Mouse (Mus musculus): ENCODE results near the gene Ddx50. TPM values are rescaled to one million over a fixed set of nuclear protein-coding genes. Genes with fewer than 3 reads are reported as not detected.
A peak's percentile ranks its signal among the peaks of the same experiment; 100 is the strongest.

Gene Ddx50
- total RNA-seq (2022), result 10 to 100 TPM; 79.4 to 94.0 (median 85.6) TPM

GRCm38 (mm10) chr10:62650881-62651810, at the start of gene Ddx50:
Gene Ddx50, minus strand, starts transcription at chr10:62651218.
- peak; percentile 100 for DNase-seq (ENCODE audit: low spot score in 2 of 2)

GRCm38 (mm10) chr10:62692771-62693170, 41.8 kb upstream of the Ddx50 start:
- no peak for DNase-seq (ENCODE audit: low spot score in 2 of 2)

- DNase-seq (ENCODE audit: low spot score in 2 of 2), result no peak
Observed at GRCm38 (mm10) chr10:62692244-62692643, 41.2 kb upstream of the Ddx50 start.

GRCm38 (mm10) chr10:62687032-62687674, 36.1 kb upstream of the Ddx50 start:
- DNase-seq (ENCODE audit: low spot score in 2 of 2), result no peak

GRCm38 (mm10) chr10:62683043-62683442, 32.0 kb upstream of the Ddx50 start:
- DNase-seq (ENCODE audit: low spot score in 2 of 2), result no peak

GRCm38 (mm10) chr10:62679833-62680232, 28.8 kb upstream of the Ddx50 start:
- DNase-seq (ENCODE audit: low spot score in 2 of 2), result no peak

- no peak for DNase-seq (ENCODE audit: low spot score in 2 of 2)
Observed at GRCm38 (mm10) chr10:62677329-62677728, 26.3 kb upstream of the Ddx50 start.

GRCm38 (mm10) chr10:62676196-62676595, 25.2 kb upstream of the Ddx50 start:
- no peak for DNase-seq (ENCODE audit: low spot score in 2 of 2)

GRCm38 (mm10) chr10:62672359-62672758, 21.3 kb upstream of the Ddx50 start:
- no peak for DNase-seq (ENCODE audit: low spot score in 2 of 2)

- no peak for DNase-seq (ENCODE audit: low spot score in 2 of 2)
Observed at GRCm38 (mm10) chr10:62669245-62669644, 18.2 kb upstream of the Ddx50 start.

GRCm38 (mm10) chr10:62668463-62668862, 17.4 kb upstream of the Ddx50 start:
- DNase-seq (ENCODE audit: low spot score in 2 of 2), result no peak

- DNase-seq (ENCODE audit: low spot score in 2 of 2), result no peak
Observed at GRCm38 (mm10) chr10:62668043-62668442, 17.0 kb upstream of the Ddx50 start.

- DNase-seq (ENCODE audit: low spot score in 2 of 2), result no peak
Observed at GRCm38 (mm10) chr10:62664963-62665590, 14.1 kb upstream of the Ddx50 start.

GRCm38 (mm10) chr10:62664171-62664570, 13.2 kb upstream of the Ddx50 start:
- no peak for DNase-seq (ENCODE audit: low spot score in 2 of 2)

- DNase-seq (ENCODE audit: low spot score in 2 of 2), result no peak
Observed at GRCm38 (mm10) chr10:62656711-62657110, 5.7 kb upstream of the Ddx50 start.

GRCm38 (mm10) chr10:62651961-62652360, 943 bp upstream of the Ddx50 start:
- no peak for DNase-seq (ENCODE audit: low spot score in 2 of 2)

- peak in 1 of 2 experiments; percentile 8 for DNase-seq (ENCODE audit: low spot score in 2 of 2)
Observed at GRCm38 (mm10) chr10:62650358-62650782, 648 bp downstream of the Ddx50 start.

GRCm38 (mm10) chr10:62604161-62604560, 46.9 kb downstream of the Ddx50 start:
- no peak for DNase-seq (ENCODE audit: low spot score in 2 of 2)

- no peak for DNase-seq (ENCODE audit: low spot score in 2 of 2)
Observed at GRCm38 (mm10) chr10:62603233-62604030, 47.6 kb downstream of the Ddx50 start.

GRCm38 (mm10) chr10:62602177-62603040, 48.6 kb downstream of the Ddx50 start, which contains the start of gene Ddx21:
Gene Ddx21, minus strand, starts transcription at chr10:62602281.
- peak; percentile 81 to 86 for DNase-seq (ENCODE audit: low spot score in 2 of 2)
